Mouse (Mus musculus) CH12.LX (cell line): Measurements from ENCODE around the gene Herc3.

ENCODE experiments used
- CTCF ChIP-seq, 2 experiments: IDR thresholded peaks in 1 of 2; conservative IDR thresholded peaks in 1 of 2; 2 replicates each; pipeline ENCODE4 v1.5.1; 2011 to 2012; ENCODE audit warnings: low read depth in 2 of 2, low read length in 2 of 2, improper control_type of control experiment in 1 of 2, inconsistent platforms in 1 of 2, mild to moderate bottlenecking in 1 of 2, moderate library complexity in 1 of 2
- MEF2A ChIP-seq: IDR thresholded peaks from 2 replicates; pipeline ENCODE4 v1.6.1; 2014; ENCODE audit warnings: low read depth, mild to moderate bottlenecking, inconsistent platforms, low read length, improper control_type of control experiment, borderline replicate concordance
- POLR2A ChIP-seq: IDR thresholded peaks from 2 replicates; pipeline ENCODE4 v1.6.1; 2011; ENCODE audit warnings: low read depth, mild to moderate bottlenecking, improper control_type of control experiment, low read length
- TCF12 ChIP-seq: IDR thresholded peaks from 2 replicates; pipeline ENCODE4 v1.6.1; 2014; ENCODE audit warnings: low read depth, mild to moderate bottlenecking, inconsistent platforms, low read length, improper control_type of control experiment

GRCm38 (mm10) chr6:58929911-58930431, 98.7 kb downstream of the Herc3 start:
- no peak for TF ChIP-seq CTCF (conservative IDR thresholded peaks at IDR 0.05 in 1 of 2, IDR thresholded peaks at IDR 0.05 in 1 of 2; ENCODE audit: low read depth in 2 of 2, low read length in 2 of 2)
- TF ChIP-seq TCF12, result no peak
- TF ChIP-seq POLR2A, result no peak
- no peak for TF ChIP-seq MEF2A
